Comparison of ENCODE assay signal across 17 mouse cellular contexts in genomic region chr15:3720668-3721340, GRCm38 (mm10).
DNase-seq lines count a peak whose midpoint lies in the region; ATAC-seq lines count a peak whose summit lies in the region.
"Had no signal": no experiment of that assay in that cellular context is flagged by ENCODE, and none has a peak within 500 bp of the region (broad histone marks: within the 10 kb centered on the region; RNA-seq: fewer than 3 reads in every experiment).

No protein-coding gene starts in this region.

- WGBS in midbrain, embryonic 14.5 days: 75% methylated on average over 6 of the region's 6 CpGs
- 79% methylated on average over 6 of the region's 6 CpGs for WGBS in midbrain, embryonic 15.5 days

- H3K27me3 ChIP-seq in midbrain, embryonic 14.5 days (ENCODE audit: control insufficient read depth, insufficient read depth, low read length): no peaks in the 10 kb centered on the region
- no peaks in the 10 kb centered on the region for H3K27me3 ChIP-seq in midbrain, embryonic 15.5 days (replicated peaks)
- H3K27me3 ChIP-seq: embryonic facial prominence, embryonic 13.5 days; forebrain, embryonic 12.5 days; hindbrain, embryonic 15.5 days; liver, embryonic 12.5 days had no signal

- H3K4me2 ChIP-seq in midbrain, embryonic 14.5 days (ENCODE audit: low read length): no peak overlapping the region
- no peak overlapping the region for H3K4me2 ChIP-seq in midbrain, embryonic 15.5 days
- H3K4me2 ChIP-seq: embryonic facial prominence, embryonic 13.5 days; forebrain, embryonic 12.5 days; hindbrain, embryonic 15.5 days; liver, embryonic 12.5 days had no signal

- ATAC-seq in frontal cortex, adult (ENCODE audit: low TSS enrichment): peak; percentile 85
- no peak for ATAC-seq in midbrain, embryonic 14.5 days (ENCODE audit: low FRiP score, low TSS enrichment)
- ATAC-seq in midbrain, embryonic 15.5 days (replicated peaks): no peak
- ATAC-seq: intestine, postnatal 0 days; liver, embryonic 12.5 days had no signal

- no peaks in the 10 kb centered on the region for H3K4me1 ChIP-seq in midbrain, embryonic 14.5 days (ENCODE audit: control insufficient read depth, insufficient read depth, low read length)
- H3K4me1 ChIP-seq in midbrain, embryonic 15.5 days: no peaks in the 10 kb centered on the region
- H3K4me1 ChIP-seq: embryonic facial prominence, embryonic 13.5 days; forebrain, embryonic 12.5 days; hindbrain, embryonic 15.5 days; liver, embryonic 12.5 days had no signal

- H3K9me3 ChIP-seq in midbrain, embryonic 14.5 days (ENCODE audit: control insufficient read depth, low read length): no peaks in the 10 kb centered on the region
- no peaks in the 10 kb centered on the region for H3K9me3 ChIP-seq in midbrain, embryonic 15.5 days
- H3K9me3 ChIP-seq: embryonic facial prominence, embryonic 13.5 days; forebrain, embryonic 12.5 days; hindbrain, embryonic 15.5 days; liver, embryonic 12.5 days had no signal

- no peaks in the 10 kb centered on the region for H3K36me3 ChIP-seq in midbrain, embryonic 14.5 days (ENCODE audit: control insufficient read depth, insufficient read depth, low read length)
- no peaks in the 10 kb centered on the region for H3K36me3 ChIP-seq in midbrain, embryonic 15.5 days (replicated peaks)
- H3K36me3 ChIP-seq: embryonic facial prominence, embryonic 13.5 days; forebrain, embryonic 12.5 days; hindbrain, embryonic 15.5 days; liver, embryonic 12.5 days had no signal

- no peak overlapping the region for H3K27ac ChIP-seq in midbrain, embryonic 14.5 days (replicated peaks; ENCODE audit: low read depth, low read length)
- H3K27ac ChIP-seq in midbrain, embryonic 15.5 days: no peak overlapping the region
- H3K27ac ChIP-seq: embryonic facial prominence, embryonic 13.5 days; forebrain, embryonic 12.5 days; hindbrain, embryonic 15.5 days; liver, embryonic 12.5 days had no signal

- H3K4me3 ChIP-seq in midbrain, embryonic 14.5 days (replicated peaks; ENCODE audit: low read depth, low read length): no peak overlapping the region
- no peak overlapping the region for H3K4me3 ChIP-seq in midbrain, embryonic 15.5 days
- H3K4me3 ChIP-seq: embryonic facial prominence, embryonic 13.5 days; forebrain, embryonic 12.5 days; hindbrain, embryonic 15.5 days; liver, embryonic 12.5 days had no signal

- DNase-seq in frontal cortex, postnatal 14 days (ENCODE audit: low spot score in 2 of 2): no peak
- DNase-seq in layer of hippocampus, postnatal 36 days: peak; percentile 1 to 2
- no peak for DNase-seq in layer of hippocampus, adult 11-12 months (ENCODE audit: low spot score)
- DNase-seq in midbrain, embryonic 14.5 days: peak; percentile 9
- DNase-seq in adrenal gland, adult 8-10 months: no peak
- DNase-seq in right cerebral cortex, postnatal 36 days (ENCODE audit: low spot score in 2 of 2): no peak
- DNase-seq: cerebellum, adult 18-20 months; gastrocnemius, postnatal 10 days; heart, postnatal 10 days; retina, postnatal 1 day had no signal

- no peak overlapping the region for H3K9ac ChIP-seq in midbrain, embryonic 14.5 days (replicated peaks; ENCODE audit: low read length)
- no peak overlapping the region for H3K9ac ChIP-seq in midbrain, embryonic 15.5 days
- H3K9ac ChIP-seq: embryonic facial prominence, embryonic 13.5 days; forebrain, embryonic 12.5 days; hindbrain, embryonic 15.5 days; liver, embryonic 12.5 days had no signal

Comparison
In these comparisons a context has a peak if more than half of its experiments do, and no peak if none do; other contexts are left out.
1. DNase-seq: peak in layer of hippocampus, postnatal 36 days (2 of 2) and midbrain, embryonic 14.5 days (single experiment); none in frontal cortex, postnatal 14 days (0 of 2), layer of hippocampus, adult 11-12 months (single experiment), adrenal gland, adult 8-10 months (single experiment) and right cerebral cortex, postnatal 36 days (0 of 2).